Mouse (Mus musculus) midbrain, embryonic 14.5 days (tissue): ENCODE results near the gene Coro2a. TPM values are rescaled to one million over a fixed set of nuclear protein-coding genes. Genes with fewer than 3 reads are reported as not detected.

Source experiments
- ATAC-seq: fragments of 200-750 bp; cut with Nextera tagmentation; 2 replicates; pipeline ENCODE4 v1.8.0; 2017; ENCODE audit warnings: moderate number of reproducible peaks, moderate library complexity; ENCODE audit not compliant: low FRiP score, low TSS enrichment
- DNase-seq: peaks from one replicate; pipeline ENCODE4 v3.0.0-alpha.2; 2015
- H3K27ac ChIP-seq: fragments of 300-500 bp; sonication (generic); replicated peaks from 2 replicates; pipeline ENCODE4 v1.5.1; 2014; ENCODE audit warnings: mild to moderate bottlenecking, low read depth, low read length, moderate library complexity
- H3K27me3 ChIP-seq: fragments of 300-500 bp; sonication (generic); 2 replicates; pipeline ENCODE4 v1.6.1; 2014; ENCODE audit warnings: low read length, control low read depth, mixed read lengths; ENCODE audit not compliant: control insufficient read depth, insufficient read depth
- H3K36me3 ChIP-seq: fragments of 300-500 bp; sonication (generic); 2 replicates; pipeline ENCODE4 v1.6.1; 2014; ENCODE audit warnings: low read length, control low read depth; ENCODE audit not compliant: control insufficient read depth, insufficient read depth
- H3K4me1 ChIP-seq: fragments of 300-500 bp; sonication (generic); 2 replicates; pipeline ENCODE4 v1.6.1; 2014; ENCODE audit warnings: mild to moderate bottlenecking, antibody characterized with exemption, low read length, control low read depth; ENCODE audit not compliant: control insufficient read depth, insufficient read depth
- H3K4me2 ChIP-seq: fragments of 300-500 bp; sonication (generic); 2 replicates; pipeline ENCODE4 v1.6.1; 2014; ENCODE audit warnings: mild to moderate bottlenecking, low read length, moderate library complexity
- H3K4me3 ChIP-seq: fragments of 300-500 bp; sonication (generic); replicated peaks from 2 replicates; pipeline ENCODE4 v1.5.1; 2014; ENCODE audit warnings: low read depth, low read length
- H3K9ac ChIP-seq: fragments of 300-500 bp; sonication (generic); replicated peaks from 2 replicates; pipeline ENCODE4 v1.6.1; 2014; ENCODE audit warnings: mild to moderate bottlenecking, low read length, moderate library complexity
- H3K9me3 ChIP-seq: fragments of 300-500 bp; sonication (generic); 2 replicates; pipeline ENCODE4 v1.6.1; 2016; ENCODE audit warnings: low read length, control low read depth, mixed read lengths; ENCODE audit not compliant: control insufficient read depth
- WGBS: fragments of 180-500 bp; shearing (Covaris S2); extraction: QIAGEN DNeasy Blood & Tissue Kit; methylation state at CpG from one replicate; pipeline ENCODE4 v1.1.7; 2014; 5-methylcytosine and 5-hydroxymethylcytosine counted together
- polyA plus RNA-seq: library from polyadenylated mRNA; unstranded; fragments of >200 nt; fragmentation: Nextera tagmentation; extraction: Ambion mirVana; gene quantifications from 2 replicates; pipeline ENCODE4 v1.2.1, GENCODE M21; 2014

Coro2a gene
- polyA plus RNA-seq, 1 experiment from 2014 or later, result 5.4 TPM

DNA sequence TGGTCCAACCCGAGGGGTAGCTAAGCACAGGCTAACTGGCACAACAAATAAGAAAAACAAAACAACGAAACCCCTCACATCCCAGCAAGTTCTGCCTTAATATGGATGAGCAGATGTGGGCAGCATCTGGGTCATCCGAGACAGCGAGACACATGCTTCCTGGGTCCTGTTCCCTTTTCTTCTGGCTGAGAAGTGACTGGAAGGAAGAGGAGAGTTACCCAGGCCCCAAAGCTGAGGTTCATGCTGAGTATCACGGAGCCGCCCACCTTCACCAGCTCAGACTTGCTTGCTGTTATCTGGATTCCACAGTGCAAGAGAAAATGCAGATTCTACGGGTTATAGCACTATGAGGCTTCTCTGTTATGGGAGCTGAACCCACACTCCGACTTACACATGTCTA lies 18.9 kb upstream of the Coro2a start:
- H3K27ac ChIP-seq, result no peak overlapping the region
- H3K27me3 ChIP-seq, result no peaks in the 10 kb centered on the region
- H3K36me3 ChIP-seq, result no peaks in the 10 kb centered on the region
- no peak for DNase-seq
- H3K4me1 ChIP-seq, result no peaks in the 10 kb centered on the region
- WGBS, result 80% methylated on average over 8 of the region's 8 CpGs
- H3K9ac ChIP-seq, result no peak overlapping the region
- H3K4me3 ChIP-seq, result no peak overlapping the region
- ATAC-seq, result no peak
- no peaks in the 10 kb centered on the region for H3K9me3 ChIP-seq
- H3K4me2 ChIP-seq, result no peak overlapping the region

DNA sequence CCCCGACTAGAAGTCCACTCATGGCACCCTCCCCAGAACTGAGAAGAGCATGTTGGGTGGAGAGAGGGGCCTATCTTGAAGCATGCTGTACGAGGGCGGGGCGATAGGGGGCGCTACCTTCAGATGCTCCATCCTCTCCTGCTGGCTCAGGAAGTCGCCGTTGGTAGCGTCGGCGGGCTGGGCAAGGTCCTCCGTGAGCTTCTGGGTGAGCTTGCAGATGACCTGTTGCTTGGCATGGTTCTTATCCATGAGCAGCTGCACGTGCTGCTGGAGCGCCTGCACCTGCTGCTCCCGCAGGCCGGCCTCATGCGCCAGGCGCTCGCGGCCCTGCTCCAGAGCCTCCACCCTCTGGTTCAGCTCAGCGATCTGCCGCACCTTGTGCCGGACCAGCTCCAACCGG lies 18.3 kb upstream of the Coro2a start:
- no peaks in the 10 kb centered on the region for H3K36me3 ChIP-seq
- ATAC-seq (no peak), DNase-seq (peak; percentile 14)
- no peaks in the 10 kb centered on the region for H3K4me1 ChIP-seq
- no peaks in the 10 kb centered on the region for H3K9me3 ChIP-seq
- H3K27ac ChIP-seq, result no peak overlapping the region
- WGBS, result 12% methylated on average over 23 of the region's 23 CpGs
- no peak overlapping the region for H3K9ac ChIP-seq
- H3K4me3 ChIP-seq, result no peak overlapping the region
- 0 out of 2 replicates have a peak overlapping the region, but pooled peaks have one; percentile 12 for H3K4me2 ChIP-seq
- H3K27me3 ChIP-seq, result no peaks in the 10 kb centered on the region

DNA sequence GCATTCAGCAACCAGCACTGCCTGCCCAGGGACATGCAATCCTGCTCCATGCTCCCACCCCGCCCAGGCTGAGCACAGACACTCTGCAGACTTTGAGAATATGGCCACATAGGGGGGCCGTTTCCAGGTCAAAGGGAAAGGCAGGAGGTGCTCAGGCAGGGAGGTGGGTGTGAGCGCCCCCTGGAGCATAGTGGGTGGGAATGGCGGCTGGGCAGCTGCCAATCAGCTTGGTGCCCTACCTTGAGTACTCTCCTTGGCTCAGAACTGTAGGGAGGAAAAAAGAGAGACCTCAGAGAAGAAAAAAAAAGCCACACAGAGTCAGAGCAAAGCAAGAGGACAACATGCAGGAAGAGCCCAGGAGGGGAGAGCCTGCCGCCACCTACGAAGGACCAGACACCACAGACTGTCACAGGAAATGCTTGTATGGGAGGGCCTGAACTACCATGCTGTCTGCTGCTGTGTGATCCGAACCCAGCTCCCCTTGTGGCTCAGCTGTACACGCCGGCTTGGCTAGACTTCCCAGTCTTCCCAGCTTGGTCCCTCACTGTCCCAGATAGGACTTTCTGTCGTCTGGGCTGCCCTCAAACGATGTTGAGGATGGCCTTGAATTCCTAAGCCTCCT lies 16.3 kb upstream of the Coro2a start:
- no peak for ATAC-seq
- WGBS, result 64% methylated on average over 11 of the region's 11 CpGs
- Histone ChIP-seq H3K9ac (no peak overlapping the region), H3K36me3 (no peaks in the 10 kb centered on the region), H3K27ac (no peak overlapping the region), H3K4me3 (no peak overlapping the region), H3K4me2 (no peak overlapping the region), H3K4me1 (no peaks in the 10 kb centered on the region), H3K9me3 (no peaks in the 10 kb centered on the region), H3K27me3 (no peaks in the 10 kb centered on the region)
- DNase-seq, result no peak

DNA sequence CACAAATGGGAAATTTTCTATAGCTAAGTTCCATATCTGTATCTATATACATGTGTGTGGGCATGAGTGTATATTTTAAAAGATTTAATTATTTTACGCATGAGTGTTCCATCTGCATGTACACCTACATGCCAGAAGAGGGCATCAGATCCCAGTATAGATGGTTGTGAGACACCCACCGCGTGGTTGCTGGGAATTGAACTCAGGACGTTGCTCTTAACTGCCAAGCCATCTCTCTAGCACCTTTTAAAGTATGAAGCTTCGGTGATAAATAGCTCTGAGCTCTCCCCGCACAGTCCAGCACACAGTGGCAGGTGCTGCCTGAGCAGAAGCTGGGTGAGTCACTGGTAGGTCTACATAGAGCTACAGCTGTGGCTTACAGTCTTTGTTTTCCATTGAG lies 15.4 kb upstream of the Coro2a start:
- Histone ChIP-seq H3K4me2 (no peak overlapping the region), H3K9ac (no peak overlapping the region), H3K4me3 (no peak overlapping the region), H3K9me3 (no peaks in the 10 kb centered on the region), H3K27ac (no peak overlapping the region), H3K36me3 (no peaks in the 10 kb centered on the region), H3K27me3 (no peaks in the 10 kb centered on the region), H3K4me1 (no peaks in the 10 kb centered on the region)
- DNase-seq, result no peak
- no peak for ATAC-seq
- WGBS, result 76% methylated on average over 6 of the region's 6 CpGs

DNA sequence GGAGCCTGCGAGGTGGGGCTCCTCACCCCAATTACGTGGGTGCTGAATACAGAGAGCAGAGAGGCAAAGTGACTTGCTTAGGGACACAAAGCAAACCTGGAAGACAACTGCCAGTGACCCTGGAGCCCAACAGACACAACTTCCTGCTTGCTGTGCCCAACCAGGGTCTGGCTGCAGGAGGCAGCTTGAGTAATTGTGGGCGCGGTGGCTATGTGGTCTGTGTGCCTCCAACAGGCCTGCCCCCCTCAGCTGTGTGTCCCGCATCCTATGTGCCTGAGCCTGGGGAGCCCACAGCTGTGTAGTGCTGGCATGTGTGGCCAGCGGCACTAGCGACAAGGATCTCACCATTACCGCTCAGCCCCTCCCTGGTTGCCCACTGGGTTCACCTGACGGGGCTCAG lies 12.6 kb upstream of the Coro2a start:
- no peaks in the 10 kb centered on the region for H3K9me3 ChIP-seq
- no peaks in the 10 kb centered on the region for H3K4me1 ChIP-seq
- no peak overlapping the region for H3K9ac ChIP-seq
- H3K4me3 ChIP-seq, result no peak overlapping the region
- no peak overlapping the region for H3K27ac ChIP-seq
- no peak overlapping the region for H3K4me2 ChIP-seq
- no peak for ATAC-seq
- no peaks in the 10 kb centered on the region for H3K27me3 ChIP-seq
- H3K36me3 ChIP-seq, result no peaks in the 10 kb centered on the region
- WGBS, result 67% methylated on average over 9 of the region's 9 CpGs
- DNase-seq, result no peak

DNA sequence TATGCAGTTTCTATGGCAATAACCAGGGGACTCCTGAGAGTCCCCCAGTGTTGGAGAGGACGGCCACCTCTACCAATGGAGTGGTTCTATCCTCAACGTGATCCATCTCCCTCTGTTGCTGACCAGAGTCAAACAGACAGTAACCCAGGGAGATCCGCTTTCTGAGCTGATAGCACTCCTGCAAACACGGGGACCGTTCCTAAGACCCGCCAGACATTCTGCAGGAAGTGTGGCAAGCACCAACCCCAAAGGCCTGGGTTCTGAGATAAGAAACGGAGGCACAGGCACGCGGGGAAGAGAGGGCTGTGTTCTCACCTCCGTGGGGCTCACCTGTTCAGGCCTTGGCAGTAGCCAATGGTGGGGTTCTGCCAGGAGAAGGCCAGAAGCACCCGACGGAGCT lies 11.6 kb upstream of the Coro2a start:
- WGBS, result 76% methylated on average over 12 of the region's 12 CpGs

DNA sequence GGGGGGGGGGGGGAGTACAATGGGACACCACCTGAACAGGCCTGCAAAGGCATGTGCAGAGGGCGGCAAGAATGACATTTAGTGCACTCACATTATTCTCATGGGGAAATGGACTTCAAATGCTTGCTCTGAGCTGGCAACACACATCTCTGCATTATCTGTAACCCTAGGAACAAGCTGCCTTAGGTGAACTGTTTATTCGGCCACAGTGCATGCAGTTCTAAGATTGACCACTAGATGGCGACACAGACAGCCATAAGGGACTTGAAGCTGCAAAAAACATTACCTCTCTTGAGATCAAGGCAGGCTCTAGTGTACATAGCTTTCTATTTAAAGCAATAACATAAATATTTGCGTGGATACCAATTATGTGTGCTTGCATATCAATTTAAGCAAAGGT lies 9.2 kb upstream of the Coro2a start:
- no peak overlapping the region for H3K9ac ChIP-seq
- no peaks in the 10 kb centered on the region for H3K4me1 ChIP-seq
- peak; percentile 18; the same call in 1 of the 2 replicates for ATAC-seq
- H3K27me3 ChIP-seq, result no peaks in the 10 kb centered on the region
- no peaks in the 10 kb centered on the region for H3K9me3 ChIP-seq
- H3K4me3 ChIP-seq, result no peak overlapping the region
- no peak overlapping the region for H3K27ac ChIP-seq
- no peaks in the 10 kb centered on the region for H3K36me3 ChIP-seq
- no peak overlapping the region for H3K4me2 ChIP-seq
- 2% methylated on average over 4 of the region's 4 CpGs for WGBS
- peak; percentile 94 for DNase-seq

More for the DNA sequence above, 11.6 kb upstream of the Coro2a start:
- H3K4me3 ChIP-seq, result no peak overlapping the region
- no peaks in the 10 kb centered on the region for H3K27me3 ChIP-seq
- no peaks in the 10 kb centered on the region for H3K36me3 ChIP-seq
- H3K27ac ChIP-seq, result no peak overlapping the region
- H3K4me2 ChIP-seq, result no peak overlapping the region
- H3K9me3 ChIP-seq, result no peaks in the 10 kb centered on the region
- DNase-seq, result no peak
- H3K4me1 ChIP-seq, result no peaks in the 10 kb centered on the region
- no peak for ATAC-seq
- H3K9ac ChIP-seq, result no peak overlapping the region

DNA sequence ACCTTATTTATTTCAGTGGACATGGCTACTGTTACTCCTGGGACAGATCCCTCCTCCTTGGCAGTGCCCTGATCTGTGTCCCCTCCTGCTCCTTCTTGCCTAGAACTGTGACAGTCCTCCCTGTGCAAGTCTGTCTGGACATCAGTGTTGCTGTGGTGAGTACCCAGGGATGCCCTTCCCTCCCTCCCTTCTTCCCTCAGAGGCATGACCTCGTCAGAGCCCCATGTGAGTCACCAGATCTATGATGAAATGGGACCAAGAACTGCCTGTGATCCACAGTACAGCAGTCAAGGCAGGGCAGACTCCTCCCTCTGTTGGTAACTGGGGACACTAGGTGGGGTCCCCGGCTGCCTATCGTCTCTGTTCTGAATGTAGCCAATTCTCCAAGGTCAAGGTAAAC lies 5.6 kb upstream of the Coro2a start:
- H3K4me3 ChIP-seq, result no peak overlapping the region
- 67% methylated on average over 3 of the region's 3 CpGs for WGBS
- ATAC-seq (no peak), DNase-seq (no peak)
- H3K9me3 ChIP-seq, result no peaks in the 10 kb centered on the region
- no peaks in the 10 kb centered on the region for H3K4me1 ChIP-seq
- H3K27ac ChIP-seq, result no peak overlapping the region
- no peaks in the 10 kb centered on the region for H3K36me3 ChIP-seq
- no peak overlapping the region for H3K9ac ChIP-seq
- no peaks in the 10 kb centered on the region for H3K27me3 ChIP-seq
- H3K4me2 ChIP-seq, result no peak overlapping the region

DNA sequence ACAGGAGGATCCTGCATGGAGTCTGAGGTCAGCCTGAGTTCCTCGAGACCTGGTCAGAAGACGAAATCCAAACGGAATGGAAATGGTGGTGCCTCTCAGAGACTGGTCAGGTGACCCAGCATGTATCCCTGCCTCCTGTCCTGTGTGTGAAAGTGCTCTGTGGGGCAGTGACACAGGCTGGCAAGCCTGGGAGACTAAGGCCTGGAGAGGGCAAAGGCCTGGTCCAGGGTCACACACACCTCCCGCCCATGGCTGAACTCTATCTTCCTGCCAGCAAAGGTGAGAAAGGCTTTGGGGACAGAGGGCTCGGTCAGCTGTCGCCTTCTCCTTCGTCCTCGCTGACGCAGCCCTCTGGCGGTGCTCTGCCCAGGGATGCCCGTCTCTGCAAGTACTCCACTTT lies 3.4 kb upstream of the Coro2a start:
- ATAC-seq (no peak), DNase-seq (no peak)
- WGBS, result 66% methylated on average over 11 of the region's 11 CpGs
- no peak overlapping the region for H3K4me2 ChIP-seq
- no peak overlapping the region for H3K27ac ChIP-seq
- no peak overlapping the region for H3K9ac ChIP-seq
- H3K4me1 ChIP-seq, result 0 out of 2 replicates have a peak, but pooled peaks cover 7% of the 10 kb centered on the region
- H3K27me3 ChIP-seq, result peaks cover 10% of the 10 kb centered on the region; the same call in 1 of the 2 replicates
- H3K36me3 ChIP-seq, result no peaks in the 10 kb centered on the region
- H3K9me3 ChIP-seq, result no peaks in the 10 kb centered on the region
- H3K4me3 ChIP-seq, result no peak overlapping the region
